Mouse (Mus musculus) spleen, adult 2 months (tissue): ENCODE measurements at regions not wholly inside any gene's neighbourhood (a gene's known extent, or its start where the extent isn't known, plus 50 kb on each side); places are given as distances from the start of the nearest gene placed in this dataset.

Experiments
- DNase-seq, 2 experiments: peaks; one replicate each; pipeline versions ENCODE4 v3.0.0 to v3.0.0-alpha.2; 2012 to 2021; ENCODE audit warnings: low spot score in 2 of 2, low read depth in 1 of 2
- H3K27ac ChIP-seq: fragments of 200-500 bp; 2 replicates; pipeline ENCODE4 v1.5.1; 2012; ENCODE audit warnings: low read length, inconsistent platforms; ENCODE audit not compliant: insufficient read depth
- H3K27me3 ChIP-seq: fragments of 200-500 bp; 2 replicates; pipeline ENCODE4 v1.6.1; 2012; ENCODE audit warnings: mild to moderate bottlenecking, moderate library complexity, low read length, inconsistent platforms; ENCODE audit not compliant: control insufficient read depth, insufficient read depth
- H3K36me3 ChIP-seq: fragments of 200-500 bp; 2 replicates; pipeline ENCODE4 v1.6.1; 2012; ENCODE audit warnings: mild to moderate bottlenecking, low read length, inconsistent platforms; ENCODE audit not compliant: control insufficient read depth, insufficient read depth
- H3K4me1 ChIP-seq: fragments of 200-500 bp; 2 replicates; pipeline ENCODE4 v1.6.1; 2011; ENCODE audit warnings: inconsistent platforms; ENCODE audit not compliant: control insufficient read depth, insufficient read depth, insufficient read length
- H3K4me3 ChIP-seq: fragments of 200-500 bp; 2 replicates; pipeline ENCODE4 v1.5.1; 2011; ENCODE audit warnings: mild to moderate bottlenecking, inconsistent platforms; ENCODE audit not compliant: insufficient read depth, insufficient read length; ENCODE audit errors: extremely low read depth
- CTCF ChIP-seq: fragments of 200-500 bp; IDR thresholded peaks from 2 replicates; pipeline ENCODE4 v1.5.1; 2011; ENCODE audit warnings: mild to moderate bottlenecking, inconsistent platforms; ENCODE audit not compliant: insufficient read depth, insufficient read length, insufficient replicate concordance; ENCODE audit errors: extremely low read depth
- POLR2A ChIP-seq: fragments of 200-500 bp; IDR thresholded peaks from 2 replicates; pipeline ENCODE4 v1.6.1; 2011; ENCODE audit warnings: low read depth, low read length, inconsistent platforms
- WGBS: fragments of 180-500 bp; shearing (Covaris S2); methylation state at CpG from one replicate; pipeline ENCODE4 v1.1.7; 2018; 5-methylcytosine and 5-hydroxymethylcytosine counted together

GRCm38 (mm10) chr17:45866876-45867652 is 133.4 kb upstream of the 1600014C23Rik start:
- Histone ChIP-seq H3K4me1 (no peaks in the 10 kb centered on the region), H3K27me3 (no peaks in the 10 kb centered on the region), H3K36me3 (no peaks in the 10 kb centered on the region), H3K4me3 (no peak overlapping the region), H3K27ac (no peak overlapping the region)
- TF ChIP-seq POLR2A (no peak), CTCF (no peak)
- WGBS = 68% methylated on average over 15 of the region's 15 CpGs
- no peak for DNase-seq

- Histone ChIP-seq H3K4me3 (no peak overlapping the region), H3K36me3 (no peaks in the 10 kb centered on the region), H3K27ac (no peak overlapping the region), H3K27me3 (no peaks in the 10 kb centered on the region), H3K4me1 (no peaks in the 10 kb centered on the region)
- TF ChIP-seq POLR2A = no peak
- WGBS = 72% methylated on average over 10 of the region's 10 CpGs
- no peak for DNase-seq
These were observed 132.7 kb upstream of the 1600014C23Rik start for GRCm38 (mm10) chr17:45866346-45866745.

- Histone ChIP-seq H3K4me1 (no peaks in the 10 kb centered on the region), H3K27me3 (no peaks in the 10 kb centered on the region), H3K4me3 (no peak overlapping the region), H3K36me3 (no peaks in the 10 kb centered on the region), H3K27ac (no peak overlapping the region)
- TF ChIP-seq POLR2A (no peak), CTCF (no peak)
- WGBS = 79% methylated on average over 6 of the region's 6 CpGs
- no peak for DNase-seq
These were observed 132.3 kb upstream of the 1600014C23Rik start for GRCm38 (mm10) chr17:45865944-45866343.

- no peak for TF ChIP-seq POLR2A
- TF ChIP-seq CTCF = no peak
- H3K27ac ChIP-seq = no peak overlapping the region
- DNase-seq = no peak
- H3K27me3 ChIP-seq = no peaks in the 10 kb centered on the region
- H3K36me3 ChIP-seq = no peaks in the 10 kb centered on the region
- no peaks in the 10 kb centered on the region for H3K4me1 ChIP-seq
- WGBS = 88% methylated on average over 10 of the region's 10 CpGs
- no peak overlapping the region for H3K4me3 ChIP-seq
These were observed 130.0 kb upstream of the 1600014C23Rik start for GRCm38 (mm10) chr17:45863471-45864205.

- 85% methylated on average over 3 of the region's 3 CpGs for WGBS
- H3K4me3 ChIP-seq = no peak overlapping the region
- H3K27me3 ChIP-seq = no peaks in the 10 kb centered on the region
- no peaks in the 10 kb centered on the region for H3K4me1 ChIP-seq
- DNase-seq = no peak
- H3K27ac ChIP-seq = no peak overlapping the region
- H3K36me3 ChIP-seq = no peaks in the 10 kb centered on the region
- TF ChIP-seq POLR2A (no peak), CTCF (no peak)
These were observed 129.4 kb upstream of the 1600014C23Rik start for GRCm38 (mm10) chr17:45863031-45863430.

GRCm38 (mm10) chr17:45859441-45859840 is 125.8 kb upstream of the 1600014C23Rik start:
- Histone ChIP-seq H3K27ac (no peak overlapping the region), H3K27me3 (no peaks in the 10 kb centered on the region), H3K36me3 (no peaks in the 10 kb centered on the region), H3K4me1 (no peaks in the 10 kb centered on the region), H3K4me3 (no peak overlapping the region)
- TF ChIP-seq CTCF = no peak
- TF ChIP-seq POLR2A = no peak
- 95% methylated on average over 5 of the region's 5 CpGs for WGBS
- no peak for DNase-seq
